Mouse (Mus musculus): ENCODE data around the gene G6pc2. TPM values are rescaled to one million over a fixed set of nuclear protein-coding genes. Genes with fewer than 3 reads are reported as not detected.
A peak's percentile ranks its signal among the peaks of the same experiment; 100 is the strongest.

The G6pc2 gene
- polyA plus RNA-seq, 1 experiment from 2014 or later, result 0.15 TPM

- no peaks in the 10 kb centered on the region for H3K4me1 ChIP-seq (ENCODE audit: control insufficient read depth, insufficient read depth, low read length)
- H3K27ac ChIP-seq (replicated peaks; ENCODE audit: low read depth, low read length), result no peak overlapping the region
- no peaks in the 10 kb centered on the region for H3K36me3 ChIP-seq (replicated peaks; ENCODE audit: control insufficient read depth, insufficient read depth, low read depth, low read length)
- no peak overlapping the region for H3K9ac ChIP-seq (replicated peaks; ENCODE audit: low read length)
- H3K27me3 ChIP-seq (ENCODE audit: control insufficient read depth, insufficient read depth, low read length), result no peaks in the 10 kb centered on the region
- H3K4me2 ChIP-seq (ENCODE audit: low read depth, low read length), result no peak overlapping the region
- 27% methylated on average over 2 of the region's 2 CpGs for WGBS
- DNase-seq (ENCODE audit: low spot score) (no peak), ATAC-seq (replicated peaks; ENCODE audit: insufficient number of reproducible peaks, low FRiP score, low TSS enrichment, low read depth) (no peak)
- H3K4me3 ChIP-seq (ENCODE audit: low read depth, low read length), result no peak overlapping the region
- no peaks in the 10 kb centered on the region for H3K9me3 ChIP-seq (replicated peaks; ENCODE audit: control insufficient read depth, low read length)
These were observed 34.1 kb downstream of the G6pc2 start for GRCm38 (mm10) chr2:69244924-69245323.

GRCm38 (mm10) chr2:69247081-69247480 lies 36.2 kb downstream of the G6pc2 start:
- Histone ChIP-seq H3K4me1 (ENCODE audit: control insufficient read depth, insufficient read depth, low read length) (no peaks in the 10 kb centered on the region), H3K27ac (replicated peaks; ENCODE audit: low read depth, low read length) (no peak overlapping the region), H3K36me3 (replicated peaks; ENCODE audit: control insufficient read depth, insufficient read depth, low read depth, low read length) (no peaks in the 10 kb centered on the region), H3K27me3 (ENCODE audit: control insufficient read depth, insufficient read depth, low read length) (no peaks in the 10 kb centered on the region), H3K4me3 (ENCODE audit: low read depth, low read length) (no peak overlapping the region), H3K4me2 (ENCODE audit: low read depth, low read length) (no peak overlapping the region), H3K9me3 (replicated peaks; ENCODE audit: control insufficient read depth, low read length) (no peaks in the 10 kb centered on the region), H3K9ac (replicated peaks; ENCODE audit: low read length) (no peak overlapping the region)
- 95% methylated on average over 1 of the region's 1 CpGs for WGBS
- DNase-seq (ENCODE audit: low spot score) (no peak), ATAC-seq (replicated peaks; ENCODE audit: insufficient number of reproducible peaks, low FRiP score, low TSS enrichment, low read depth) (no peak)

GRCm38 (mm10) chr2:69248221-69248755 lies 37.4 kb downstream of the G6pc2 start:
- no peak overlapping the region for H3K27ac ChIP-seq (replicated peaks; ENCODE audit: low read depth, low read length)
- no peaks in the 10 kb centered on the region for H3K4me1 ChIP-seq (ENCODE audit: control insufficient read depth, insufficient read depth, low read length)
- H3K36me3 ChIP-seq (replicated peaks; ENCODE audit: control insufficient read depth, insufficient read depth, low read depth, low read length), result no peaks in the 10 kb centered on the region
- DNase-seq (ENCODE audit: low spot score), result peak; percentile 1
- H3K4me3 ChIP-seq (ENCODE audit: low read depth, low read length), result no peak overlapping the region
- no peak overlapping the region for H3K9ac ChIP-seq (replicated peaks; ENCODE audit: low read length)
- H3K9me3 ChIP-seq (replicated peaks; ENCODE audit: control insufficient read depth, low read length), result no peaks in the 10 kb centered on the region
- 39% methylated on average over 16 of the region's 16 CpGs for WGBS
- H3K4me2 ChIP-seq (ENCODE audit: low read depth, low read length), result no peak overlapping the region
- ATAC-seq (replicated peaks; ENCODE audit: insufficient number of reproducible peaks, low FRiP score, low TSS enrichment, low read depth), result no peak
- H3K27me3 ChIP-seq (ENCODE audit: control insufficient read depth, insufficient read depth, low read length), result no peaks in the 10 kb centered on the region

DNA sequence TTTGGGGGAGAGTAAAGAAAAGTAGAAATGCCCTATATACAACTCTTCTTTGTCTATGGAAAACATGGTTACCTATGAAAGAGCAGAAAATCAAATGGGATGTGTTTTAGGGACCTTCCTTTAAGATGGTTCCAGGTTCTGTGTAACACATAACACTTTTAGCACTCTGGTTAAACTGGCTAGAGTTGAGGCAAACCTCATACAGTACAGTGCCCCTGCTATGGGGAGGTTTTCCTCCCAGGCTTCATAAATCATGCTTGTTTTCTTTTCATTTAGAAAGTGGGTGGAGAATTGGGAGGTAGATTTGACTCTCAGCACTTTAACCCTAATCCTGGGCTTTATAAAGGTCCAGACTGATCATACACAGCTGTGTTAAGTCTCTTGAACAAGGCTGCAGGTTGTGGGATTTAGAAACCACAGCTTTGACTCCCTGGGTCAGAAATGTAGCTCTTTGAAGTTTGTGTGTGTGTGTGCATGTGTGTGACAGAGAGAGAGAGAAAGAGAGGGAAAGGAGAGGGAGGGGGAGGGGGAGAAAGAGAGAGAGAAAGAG lies 53.3 kb downstream of the G6pc2 start:
- H3K36me3 ChIP-seq (replicated peaks; ENCODE audit: control insufficient read depth, insufficient read depth, low read depth, low read length), result no peaks in the 10 kb centered on the region
- no peak overlapping the region for H3K27ac ChIP-seq (replicated peaks; ENCODE audit: low read depth, low read length)
- H3K4me1 ChIP-seq (ENCODE audit: control insufficient read depth, insufficient read depth, low read length), result no peaks in the 10 kb centered on the region
- H3K4me2 ChIP-seq (ENCODE audit: low read depth, low read length), result no peak overlapping the region
- DNase-seq (ENCODE audit: low spot score) (no peak), ATAC-seq (replicated peaks; ENCODE audit: insufficient number of reproducible peaks, low FRiP score, low TSS enrichment, low read depth) (no peak)
- H3K9me3 ChIP-seq (replicated peaks; ENCODE audit: control insufficient read depth, low read length), result no peaks in the 10 kb centered on the region
- no peaks in the 10 kb centered on the region for H3K27me3 ChIP-seq (ENCODE audit: control insufficient read depth, insufficient read depth, low read length)
- no peak overlapping the region for H3K4me3 ChIP-seq (ENCODE audit: low read depth, low read length)
- H3K9ac ChIP-seq (replicated peaks; ENCODE audit: low read length), result no peak overlapping the region

DNA sequence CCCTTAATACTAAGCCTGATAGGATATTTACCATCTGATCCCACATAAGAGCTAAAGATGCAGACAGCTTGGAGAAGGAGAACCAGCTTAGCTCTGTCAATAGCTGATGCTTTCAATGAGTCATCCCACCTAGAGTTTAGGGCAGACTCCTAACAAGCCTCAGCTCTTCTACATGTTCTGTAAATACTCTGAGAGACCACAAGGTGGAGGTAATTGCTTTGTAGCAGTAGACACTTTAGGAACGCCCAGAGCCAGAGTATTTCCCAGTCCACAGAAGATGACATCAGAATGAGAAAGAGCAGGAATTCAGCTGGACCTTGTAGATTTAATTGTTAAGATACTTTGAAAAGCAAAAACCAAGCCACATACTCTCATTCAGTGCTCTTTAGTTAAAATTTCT lies 65.0 kb downstream of the G6pc2 start:
- 6% methylated on average over 1 of the region's 1 CpGs for WGBS
- no peaks in the 10 kb centered on the region for H3K36me3 ChIP-seq (replicated peaks; ENCODE audit: control insufficient read depth, insufficient read depth, low read depth, low read length)
- H3K27me3 ChIP-seq (ENCODE audit: control insufficient read depth, insufficient read depth, low read length), result no peaks in the 10 kb centered on the region
- H3K9ac ChIP-seq (replicated peaks; ENCODE audit: low read length), result no peak overlapping the region
- no peak overlapping the region for H3K27ac ChIP-seq (replicated peaks; ENCODE audit: low read depth, low read length)
- H3K4me3 ChIP-seq (ENCODE audit: low read depth, low read length), result no peak overlapping the region
- no peaks in the 10 kb centered on the region for H3K4me1 ChIP-seq (ENCODE audit: control insufficient read depth, insufficient read depth, low read length)
- DNase-seq (ENCODE audit: low spot score) (peak; percentile 70), ATAC-seq (replicated peaks; ENCODE audit: insufficient number of reproducible peaks, low FRiP score, low TSS enrichment, low read depth) (0 out of 2 replicates have a peak, but pooled peaks have one; percentile 44)
- no peaks in the 10 kb centered on the region for H3K9me3 ChIP-seq (replicated peaks; ENCODE audit: control insufficient read depth, low read length)
- H3K4me2 ChIP-seq (ENCODE audit: low read depth, low read length), result no peak overlapping the region

Other genes with a start within 250 kb of the G6pc2 start
- 0.58 and 0.75 TPM in 2 replicates for gene Nostrin, start 75.3 kb upstream of the G6pc2 start, polyA plus RNA-seq (2014; fragmentation: Nextera tagmentation; extraction: Ambion mirVana)
- gene Spc25, start 4.9 kb upstream of the G6pc2 start, polyA plus RNA-seq (2014; fragmentation: Nextera tagmentation; extraction: Ambion mirVana), result 231 and 241 TPM in 2 replicates
- not detected in 2 replicates for gene Abcb11, start 131.5 kb downstream of the G6pc2 start, polyA plus RNA-seq (2014; fragmentation: Nextera tagmentation; extraction: Ambion mirVana)
- not detected in 2 replicates for gene Dhrs9, start 169.4 kb downstream of the G6pc2 start, polyA plus RNA-seq (2014; fragmentation: Nextera tagmentation; extraction: Ambion mirVana)